Mouse (Mus musculus): ENCODE data around the gene Mmp15. TPM values are rescaled to one million over a fixed set of nuclear protein-coding genes. Genes with fewer than 3 reads are reported as not detected.

Gene Mmp15
- polyA plus RNA-seq, 1 experiment from 2014 or later: 0.85 TPM

DNA sequence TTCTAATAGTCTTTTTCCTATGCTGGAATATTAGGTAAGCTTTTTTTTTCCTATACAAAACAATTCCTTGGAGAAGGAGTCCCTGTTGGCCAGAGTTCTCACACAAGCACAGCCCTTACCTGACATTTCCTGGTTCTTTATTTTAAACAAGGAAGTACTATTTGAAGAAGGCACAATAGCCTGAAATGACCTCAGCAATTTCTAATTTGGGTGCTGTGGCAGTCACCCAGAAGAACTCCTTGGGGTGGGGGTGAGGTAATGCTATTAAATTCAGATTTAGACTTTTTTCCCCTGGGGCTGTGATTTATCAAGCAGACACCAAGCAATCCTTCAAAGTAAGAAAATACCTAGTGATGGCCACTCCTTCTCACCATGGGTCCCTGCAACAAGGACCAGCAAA, 28.9 kb downstream of the Mmp15 start:
- H3K9me3 ChIP-seq (replicated peaks; ENCODE audit: control insufficient read depth, low read length): no peaks in the 10 kb centered on the region
- no peak overlapping the region for H3K4me3 ChIP-seq (ENCODE audit: low read depth, low read length)
- no peak overlapping the region for H3K4me2 ChIP-seq (ENCODE audit: low read depth, low read length)
- ATAC-seq (ENCODE audit: low read depth): no peak
- H3K4me1 ChIP-seq (ENCODE audit: control insufficient read depth, low read depth, low read length): peaks cover 4% of the 10 kb centered on the region; the same call in 1 of the 2 replicates
- no peak overlapping the region for H3K27ac ChIP-seq (ENCODE audit: low read length)
- H3K9ac ChIP-seq (ENCODE audit: low read depth, low read length): no peak overlapping the region
- H3K27me3 ChIP-seq (ENCODE audit: control insufficient read depth, insufficient read depth, low read depth, low read length): no peaks in the 10 kb centered on the region
- H3K36me3 ChIP-seq (ENCODE audit: control insufficient read depth, insufficient read depth): no peaks in the 10 kb centered on the region

DNA sequence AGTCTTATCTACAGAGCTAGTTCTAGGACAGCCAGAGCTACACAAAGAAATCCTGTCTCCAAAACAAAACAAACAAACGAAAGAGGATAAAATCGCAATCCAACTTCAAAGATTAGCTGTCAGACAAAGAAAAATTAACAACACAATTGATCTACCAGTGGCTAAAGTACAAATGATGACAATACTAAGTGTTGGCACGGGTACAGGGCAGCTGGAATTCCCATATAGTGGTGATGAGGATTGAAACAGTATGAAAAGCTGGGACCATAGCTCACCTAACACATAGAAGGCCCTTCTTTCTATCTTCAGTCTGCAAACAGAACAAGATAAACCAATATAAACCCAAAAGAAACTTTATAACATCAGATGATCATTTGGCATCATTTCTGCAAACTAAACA, 29.5 kb downstream of the Mmp15 start:
- Histone ChIP-seq H3K4me3 (ENCODE audit: low read depth, low read length) (no peak overlapping the region), H3K27me3 (ENCODE audit: control insufficient read depth, insufficient read depth, low read depth, low read length) (no peaks in the 10 kb centered on the region), H3K9ac (ENCODE audit: low read depth, low read length) (no peak overlapping the region), H3K4me1 (ENCODE audit: control insufficient read depth, low read depth, low read length) (peaks cover 4% of the 10 kb centered on the region; the same call in 1 of the 2 replicates), H3K9me3 (replicated peaks; ENCODE audit: control insufficient read depth, low read length) (no peaks in the 10 kb centered on the region), H3K27ac (ENCODE audit: low read length) (no peak overlapping the region), H3K4me2 (ENCODE audit: low read depth, low read length) (no peak overlapping the region), H3K36me3 (ENCODE audit: control insufficient read depth, insufficient read depth) (no peaks in the 10 kb centered on the region)
- no peak for ATAC-seq (ENCODE audit: low read depth)
- WGBS (ENCODE audit: insufficient replicate concordance): 53% methylated on average over 3 of the region's 3 CpGs

DNA sequence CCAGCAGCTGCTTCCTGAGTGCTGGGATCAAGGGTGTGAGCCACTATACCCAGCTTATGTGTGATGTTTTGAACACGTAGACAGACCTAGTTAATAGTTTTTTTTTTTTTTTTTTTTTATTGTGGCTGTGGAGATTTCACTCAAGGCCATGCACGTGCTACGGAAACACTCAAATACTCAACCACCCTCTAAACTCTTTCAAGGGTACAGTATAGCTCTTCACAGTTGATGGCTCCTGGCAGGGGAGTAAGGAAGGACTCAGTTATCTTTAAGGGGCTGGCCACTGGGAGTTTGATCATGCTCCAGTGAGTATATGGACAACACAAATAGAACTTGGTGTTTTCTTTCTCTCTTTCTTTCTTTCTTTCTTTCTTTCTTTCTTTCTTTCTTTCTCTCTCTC, 32.4 kb downstream of the Mmp15 start:
- no peak for ATAC-seq (ENCODE audit: low read depth)

DNA sequence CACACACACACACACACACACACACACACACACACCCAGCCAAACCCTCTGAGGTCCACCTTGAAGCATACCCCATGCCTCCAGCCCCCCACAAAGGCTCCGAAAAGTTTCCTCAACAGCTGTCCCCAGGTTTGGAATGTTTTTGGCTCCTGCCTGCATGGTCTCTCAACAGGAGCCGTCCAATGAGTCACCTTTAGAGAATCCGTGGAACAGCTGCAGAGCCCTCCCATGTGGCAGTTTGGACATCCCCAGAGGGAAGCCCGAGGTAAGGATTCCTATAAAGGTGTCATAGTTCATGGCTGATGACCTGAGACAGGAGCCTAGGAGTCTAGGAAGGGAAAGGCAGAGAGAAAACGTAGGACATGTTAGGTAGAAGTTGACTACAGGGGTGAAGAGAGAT, 34.0 kb downstream of the Mmp15 start:
- no peak overlapping the region for H3K27ac ChIP-seq (ENCODE audit: low read length)
- no peaks in the 10 kb centered on the region for H3K36me3 ChIP-seq (ENCODE audit: control insufficient read depth, insufficient read depth)
- H3K4me3 ChIP-seq (ENCODE audit: low read depth, low read length): no peak overlapping the region
- WGBS (ENCODE audit: insufficient replicate concordance): 53% methylated on average over 5 of the region's 5 CpGs
- no peak overlapping the region for H3K4me2 ChIP-seq (ENCODE audit: low read depth, low read length)
- H3K4me1 ChIP-seq (ENCODE audit: control insufficient read depth, low read depth, low read length): no peaks in the 10 kb centered on the region
- no peak overlapping the region for H3K9ac ChIP-seq (ENCODE audit: low read depth, low read length)
- H3K27me3 ChIP-seq (ENCODE audit: control insufficient read depth, insufficient read depth, low read depth, low read length): no peaks in the 10 kb centered on the region
- no peaks in the 10 kb centered on the region for H3K9me3 ChIP-seq (replicated peaks; ENCODE audit: control insufficient read depth, low read length)
- no peak for ATAC-seq (ENCODE audit: low read depth)

More for the DNA sequence above, 32.4 kb downstream of the Mmp15 start:
- Histone ChIP-seq H3K27ac (ENCODE audit: low read length) (no peak overlapping the region), H3K27me3 (ENCODE audit: control insufficient read depth, insufficient read depth, low read depth, low read length) (no peaks in the 10 kb centered on the region), H3K9ac (ENCODE audit: low read depth, low read length) (no peak overlapping the region), H3K4me1 (ENCODE audit: control insufficient read depth, low read depth, low read length) (no peaks in the 10 kb centered on the region), H3K36me3 (ENCODE audit: control insufficient read depth, insufficient read depth) (no peaks in the 10 kb centered on the region), H3K4me3 (ENCODE audit: low read depth, low read length) (no peak overlapping the region), H3K9me3 (replicated peaks; ENCODE audit: control insufficient read depth, low read length) (no peaks in the 10 kb centered on the region), H3K4me2 (ENCODE audit: low read depth, low read length) (no peak overlapping the region)
- 57% methylated on average over 3 of the region's 3 CpGs for WGBS (ENCODE audit: insufficient replicate concordance)

DNA sequence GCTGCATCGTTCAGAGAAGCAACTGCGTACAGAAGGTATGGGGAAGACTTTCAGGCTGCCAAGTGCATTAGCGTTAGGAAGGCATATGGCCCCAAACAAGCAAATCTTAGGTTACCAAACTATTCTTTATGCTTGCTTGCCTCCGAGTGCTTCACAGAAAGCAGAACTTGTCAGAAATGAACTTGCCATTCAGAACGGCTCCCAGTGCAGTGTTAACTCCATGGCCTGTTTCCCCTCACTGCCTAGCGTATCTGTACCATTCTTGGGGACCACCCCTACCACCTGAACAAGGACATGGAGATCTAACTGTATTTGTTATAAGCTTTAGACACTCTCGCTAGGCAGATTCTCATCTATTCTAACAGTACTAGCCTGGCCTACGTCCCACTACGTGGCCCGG, 35.2 kb downstream of the Mmp15 start:
- no peak overlapping the region for H3K27ac ChIP-seq (ENCODE audit: low read length)
- H3K9me3 ChIP-seq (replicated peaks; ENCODE audit: control insufficient read depth, low read length): no peaks in the 10 kb centered on the region
- WGBS (ENCODE audit: insufficient replicate concordance): 69% methylated on average over 10 of the region's 10 CpGs
- H3K4me2 ChIP-seq (ENCODE audit: low read depth, low read length): no peak overlapping the region
- no peak overlapping the region for H3K4me3 ChIP-seq (ENCODE audit: low read depth, low read length)
- no peak for ATAC-seq (ENCODE audit: low read depth)
- no peaks in the 10 kb centered on the region for H3K27me3 ChIP-seq (ENCODE audit: control insufficient read depth, insufficient read depth, low read depth, low read length)
- no peaks in the 10 kb centered on the region for H3K4me1 ChIP-seq (ENCODE audit: control insufficient read depth, low read depth, low read length)
- H3K9ac ChIP-seq (ENCODE audit: low read depth, low read length): no peak overlapping the region
- no peaks in the 10 kb centered on the region for H3K36me3 ChIP-seq (ENCODE audit: control insufficient read depth, insufficient read depth)

DNA sequence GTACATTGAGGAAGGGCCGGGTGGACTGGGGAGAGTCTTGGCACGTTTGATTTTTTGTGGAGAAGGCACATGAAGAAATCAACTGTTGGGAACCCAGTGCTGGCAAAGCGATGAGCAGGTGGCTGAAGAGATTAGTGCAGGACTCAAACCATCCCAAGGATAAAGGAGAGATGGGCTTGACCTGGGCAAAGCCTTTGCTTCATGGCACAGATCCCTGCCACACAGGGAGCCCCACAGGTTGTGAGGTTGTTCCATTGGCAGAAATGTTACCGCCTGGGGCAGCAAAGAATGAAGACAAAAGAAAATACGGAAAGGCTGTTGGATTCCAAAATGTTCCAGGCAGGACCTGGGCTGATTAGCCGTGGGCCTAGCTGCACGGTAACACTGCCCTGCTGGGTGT, 35.9 kb downstream of the Mmp15 start:
- WGBS (ENCODE audit: insufficient replicate concordance): 66% methylated on average over 7 of the region's 7 CpGs
- no peaks in the 10 kb centered on the region for H3K9me3 ChIP-seq (replicated peaks; ENCODE audit: control insufficient read depth, low read length)

DNA sequence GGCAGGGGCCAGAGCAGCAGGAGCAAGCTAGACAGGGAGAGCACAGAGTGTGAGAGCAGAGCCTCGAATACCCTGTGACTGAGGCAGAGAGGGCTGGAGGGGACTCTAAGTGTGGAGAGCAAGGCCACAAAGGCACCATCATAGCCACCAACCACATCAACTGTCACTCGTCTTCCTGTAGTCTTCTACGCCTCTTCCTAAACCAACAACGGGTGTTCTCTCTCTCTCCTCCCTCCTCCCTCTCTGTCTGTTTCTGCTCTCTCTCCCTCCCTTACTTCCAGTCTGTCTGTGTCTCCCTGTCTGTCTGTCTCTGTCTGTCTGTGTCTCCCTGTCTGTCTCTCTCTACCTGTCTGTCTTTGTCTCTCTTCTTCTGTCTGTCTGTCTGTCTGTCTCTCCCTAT, 38.2 kb downstream of the Mmp15 start:
- Histone ChIP-seq H3K27ac (ENCODE audit: low read length) (no peak overlapping the region), H3K36me3 (ENCODE audit: control insufficient read depth, insufficient read depth) (no peaks in the 10 kb centered on the region), H3K9ac (ENCODE audit: low read depth, low read length) (no peak overlapping the region), H3K4me2 (ENCODE audit: low read depth, low read length) (no peak overlapping the region), H3K27me3 (ENCODE audit: control insufficient read depth, insufficient read depth, low read depth, low read length) (no peaks in the 10 kb centered on the region), H3K9me3 (replicated peaks; ENCODE audit: control insufficient read depth, low read length) (no peaks in the 10 kb centered on the region), H3K4me1 (ENCODE audit: control insufficient read depth, low read depth, low read length) (no peaks in the 10 kb centered on the region), H3K4me3 (ENCODE audit: low read depth, low read length) (no peak overlapping the region)
- ATAC-seq (ENCODE audit: low read depth): no peak
- 10% methylated on average over 4 of the region's 4 CpGs for WGBS (ENCODE audit: insufficient replicate concordance)

More for the DNA sequence above, 35.9 kb downstream of the Mmp15 start:
- Histone ChIP-seq H3K4me1 (ENCODE audit: control insufficient read depth, low read depth, low read length) (no peaks in the 10 kb centered on the region), H3K4me2 (ENCODE audit: low read depth, low read length) (no peak overlapping the region), H3K9ac (ENCODE audit: low read depth, low read length) (no peak overlapping the region), H3K36me3 (ENCODE audit: control insufficient read depth, insufficient read depth) (no peaks in the 10 kb centered on the region), H3K27me3 (ENCODE audit: control insufficient read depth, insufficient read depth, low read depth, low read length) (no peaks in the 10 kb centered on the region), H3K4me3 (ENCODE audit: low read depth, low read length) (no peak overlapping the region), H3K27ac (ENCODE audit: low read length) (no peak overlapping the region)
- ATAC-seq (ENCODE audit: low read depth): no peak

DNA sequence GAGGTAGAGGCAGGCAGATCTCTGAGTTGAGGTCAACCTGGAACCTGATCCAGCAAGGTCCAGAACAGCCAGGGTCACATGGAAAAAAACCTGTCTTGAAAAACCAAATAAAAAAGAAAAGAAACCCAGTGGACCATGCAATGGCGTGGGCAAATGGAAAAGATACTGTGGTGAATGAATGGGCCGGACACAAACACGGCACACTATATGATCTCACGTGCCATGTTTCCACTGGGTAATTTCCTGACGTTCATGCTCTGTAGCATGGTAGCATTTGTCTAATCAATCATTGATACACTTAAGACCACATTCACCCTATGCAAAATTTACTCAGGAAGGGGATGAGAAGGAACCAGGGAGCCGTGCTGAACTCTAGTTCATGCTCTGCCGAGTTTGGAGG, 39.0 kb downstream of the Mmp15 start:
- H3K9ac ChIP-seq (ENCODE audit: low read depth, low read length): no peak overlapping the region
- H3K9me3 ChIP-seq (replicated peaks; ENCODE audit: control insufficient read depth, low read length): no peaks in the 10 kb centered on the region
- H3K27ac ChIP-seq (ENCODE audit: low read length): no peak overlapping the region
- no peaks in the 10 kb centered on the region for H3K4me1 ChIP-seq (ENCODE audit: control insufficient read depth, low read depth, low read length)
- H3K27me3 ChIP-seq (ENCODE audit: control insufficient read depth, insufficient read depth, low read depth, low read length): no peaks in the 10 kb centered on the region
- no peak overlapping the region for H3K4me3 ChIP-seq (ENCODE audit: low read depth, low read length)
- no peak overlapping the region for H3K4me2 ChIP-seq (ENCODE audit: low read depth, low read length)
- 52% methylated on average over 7 of the region's 7 CpGs for WGBS (ENCODE audit: insufficient replicate concordance)
- no peak for ATAC-seq (ENCODE audit: low read depth)
- no peaks in the 10 kb centered on the region for H3K36me3 ChIP-seq (ENCODE audit: control insufficient read depth, insufficient read depth)

DNA sequence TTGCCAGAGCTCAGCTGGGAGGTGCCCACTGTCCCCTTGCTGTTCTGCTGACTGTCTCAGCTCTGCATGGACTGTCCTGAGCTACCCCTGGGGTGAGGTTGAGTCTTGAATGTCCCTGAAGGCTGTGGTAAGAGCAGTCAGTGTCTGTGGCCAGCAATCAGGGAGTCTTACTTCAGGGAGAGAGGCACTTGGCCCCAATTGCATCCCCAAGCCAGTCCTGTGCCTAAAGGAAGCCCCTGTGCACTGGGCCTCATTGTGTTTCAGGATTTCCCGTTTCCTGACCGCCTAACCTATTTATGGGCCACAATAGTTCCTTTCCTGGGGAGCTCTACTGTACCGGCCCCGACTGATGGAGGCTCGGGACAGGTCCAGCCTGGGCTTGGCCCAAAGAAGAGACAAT, 40.5 kb downstream of the Mmp15 start:
- Histone ChIP-seq H3K4me2 (ENCODE audit: low read depth, low read length) (no peak overlapping the region), H3K4me1 (ENCODE audit: control insufficient read depth, low read depth, low read length) (no peaks in the 10 kb centered on the region), H3K9ac (ENCODE audit: low read depth, low read length) (no peak overlapping the region), H3K27me3 (ENCODE audit: control insufficient read depth, insufficient read depth, low read depth, low read length) (no peaks in the 10 kb centered on the region), H3K36me3 (ENCODE audit: control insufficient read depth, insufficient read depth) (no peaks in the 10 kb centered on the region), H3K4me3 (ENCODE audit: low read depth, low read length) (no peak overlapping the region), H3K9me3 (replicated peaks; ENCODE audit: control insufficient read depth, low read length) (no peaks in the 10 kb centered on the region), H3K27ac (ENCODE audit: low read length) (no peak overlapping the region)
- ATAC-seq (ENCODE audit: low read depth): peak; percentile 30
- 18% methylated on average over 5 of the region's 5 CpGs for WGBS (ENCODE audit: insufficient replicate concordance)

Measured in liver, embryonic 16.5 days (tissue).